Mouse (Mus musculus): ENCODE measurements at regions not wholly inside any gene's neighbourhood (a gene's known extent, or its start where the extent isn't known, plus 50 kb on each side); places are given as distances from the start of the nearest gene placed in this dataset.

DNA sequence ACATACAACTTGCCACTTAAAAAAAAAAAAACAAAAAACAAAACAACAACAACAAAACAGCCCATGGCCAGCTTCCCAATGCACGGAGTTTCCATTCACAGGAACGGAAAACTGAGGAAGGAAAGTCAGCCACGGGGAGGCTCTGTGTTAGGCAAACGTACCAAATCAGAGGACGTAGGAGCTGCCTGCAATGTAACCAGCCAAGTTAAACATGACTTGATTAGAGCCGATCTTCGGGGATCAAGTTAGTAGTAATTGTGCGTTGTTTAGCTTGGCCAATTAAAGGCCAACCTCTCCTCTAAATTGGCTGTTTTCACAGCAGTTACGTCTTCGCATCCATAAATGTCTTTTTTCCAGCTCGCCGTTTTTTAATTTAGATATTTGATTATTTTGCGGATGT, 190.7 kb downstream of the Cd83 start:
- DNase-seq, result no peak

DNA sequence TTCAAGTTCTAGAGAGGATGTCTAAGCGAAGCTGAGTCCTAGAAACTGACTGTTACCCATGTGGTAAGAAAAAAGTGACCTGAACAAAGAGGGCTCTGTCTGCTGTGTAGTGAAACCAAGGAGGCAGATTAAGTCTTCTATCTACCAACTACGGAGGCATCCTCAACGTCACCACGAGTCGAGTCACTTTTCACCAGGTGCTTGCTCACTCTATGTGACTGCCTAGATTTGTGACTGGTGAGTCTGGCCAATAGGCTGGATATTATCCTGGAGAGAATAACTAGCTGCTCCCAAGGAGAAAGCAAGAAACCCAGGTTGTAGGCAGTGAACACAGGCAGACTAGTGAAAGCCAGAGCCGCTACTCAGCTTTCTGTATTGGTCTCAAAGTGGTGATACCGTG, 191.2 kb downstream of the Cd83 start:
- DNase-seq, result no peak

DNA sequence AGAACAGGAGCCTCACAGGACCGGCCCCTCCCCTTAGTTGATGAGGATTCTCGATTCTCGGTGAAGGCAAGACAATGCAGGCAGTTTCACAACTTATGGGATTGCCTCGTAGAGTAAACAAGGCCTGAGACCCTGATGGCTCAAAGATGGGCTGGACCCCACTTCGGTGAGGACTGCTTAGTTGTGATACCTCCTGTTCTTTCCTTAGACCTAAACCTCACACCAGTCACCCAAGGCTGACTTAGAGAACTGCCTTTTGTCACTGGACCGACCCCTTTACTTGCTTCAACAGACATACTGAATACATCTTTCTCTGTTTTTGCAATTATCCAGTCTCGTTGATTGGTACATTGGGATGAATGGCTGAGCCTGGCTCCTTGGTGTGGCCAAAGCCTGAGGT, 192.1 kb downstream of the Cd83 start:
- DNase-seq, result no peak

DNA sequence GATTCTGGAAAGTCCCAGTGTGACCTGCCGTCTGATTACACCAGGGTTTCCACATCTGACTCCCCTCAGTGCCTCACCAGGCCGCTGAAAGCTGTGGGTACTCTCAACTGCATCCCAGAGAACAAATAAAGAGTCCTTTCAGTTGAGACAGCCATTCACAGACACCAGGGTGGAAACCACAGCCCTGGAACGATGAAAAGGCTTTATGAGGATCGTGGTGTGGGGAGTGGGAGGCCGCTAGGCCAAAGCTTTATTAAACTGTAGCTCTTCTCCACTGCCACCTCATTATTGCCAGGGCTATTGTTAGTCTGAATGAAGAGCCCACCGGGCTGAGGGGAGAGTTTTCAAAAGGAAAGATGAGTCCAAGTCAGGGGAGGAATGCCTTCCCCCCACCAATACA, 202.8 kb downstream of the Cd83 start:
- no peak for DNase-seq

DNA sequence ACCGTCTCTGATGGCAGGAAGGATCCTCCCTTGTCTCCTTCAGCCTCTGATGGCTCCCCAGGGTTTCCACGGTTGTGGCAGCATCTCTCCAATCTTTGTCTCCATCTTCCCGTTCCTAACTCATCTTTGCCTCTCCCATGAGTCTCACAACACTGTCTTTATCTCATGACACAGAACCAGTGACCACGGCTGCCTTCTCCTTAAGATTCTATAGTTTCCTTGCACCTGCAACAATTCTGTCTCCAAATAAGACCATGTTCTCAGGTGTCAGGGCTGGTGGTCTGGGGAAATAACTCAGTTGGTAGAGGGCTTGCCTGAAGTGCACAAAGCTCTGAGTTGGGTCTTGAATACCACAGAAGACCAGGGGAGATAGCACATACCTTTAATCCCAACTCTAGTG, 203.8 kb downstream of the Cd83 start:
- DNase-seq, result no peak

DNA sequence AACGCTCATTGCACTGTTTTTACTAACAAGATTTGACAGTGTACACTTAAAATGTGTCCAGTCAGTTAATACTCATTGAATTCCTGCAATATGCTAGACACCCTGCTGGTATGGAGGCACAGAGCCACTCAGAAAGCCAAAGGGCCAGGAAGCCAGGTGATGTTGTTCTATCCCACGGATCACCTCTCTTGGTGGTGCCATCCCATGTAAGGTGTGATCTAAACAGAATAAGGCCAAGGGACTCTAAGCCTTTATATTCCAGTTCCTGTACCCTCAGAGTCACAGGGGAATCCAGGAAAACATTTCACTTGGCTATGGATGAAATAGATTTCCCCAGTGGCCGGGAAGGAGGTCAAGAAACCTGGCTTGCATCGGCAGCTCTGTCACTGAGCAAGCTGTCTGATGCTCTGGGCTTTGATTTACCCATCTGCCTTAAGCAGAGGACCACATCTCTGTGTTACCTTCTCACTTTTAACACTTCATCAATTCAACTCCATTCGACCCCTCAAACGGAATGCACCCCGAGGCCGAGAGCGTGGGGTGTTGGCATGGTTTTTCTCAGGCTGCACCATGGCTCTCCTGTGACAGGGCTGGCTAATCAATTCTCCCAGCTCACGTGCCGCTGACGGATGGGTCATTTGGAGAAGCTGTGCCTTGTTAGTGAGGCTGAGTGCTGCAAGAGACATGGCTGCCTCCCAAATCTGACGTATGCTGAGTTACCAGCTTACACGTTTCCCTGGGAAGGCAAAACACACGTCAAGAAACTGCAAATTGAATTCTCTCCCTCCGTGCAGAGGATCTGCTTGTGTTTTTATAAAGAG, 205.9 kb downstream of the Cd83 start:
- DNase-seq, result no peak

DNA sequence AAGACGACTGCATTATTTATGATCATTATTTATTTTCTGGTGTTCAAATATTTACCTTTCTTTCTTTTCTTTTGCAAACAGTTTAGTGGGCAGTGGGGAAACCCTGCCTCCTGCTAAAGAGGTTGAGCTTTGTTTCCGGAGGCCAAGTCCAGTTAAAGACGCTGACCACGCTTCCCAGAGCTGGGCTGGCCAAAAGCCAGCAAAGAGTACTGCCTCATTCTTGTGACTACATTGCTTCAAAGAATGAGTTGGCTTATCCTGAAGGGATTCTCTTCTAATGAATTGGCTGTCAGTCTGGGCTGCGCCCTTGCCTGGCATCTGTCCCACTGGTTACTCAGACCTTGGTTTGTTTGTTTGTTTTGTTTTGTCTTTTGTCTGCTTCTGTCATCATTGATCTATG, 207.2 kb downstream of the Cd83 start:
- DNase-seq, result peak; percentile 82 to 85

DNA sequence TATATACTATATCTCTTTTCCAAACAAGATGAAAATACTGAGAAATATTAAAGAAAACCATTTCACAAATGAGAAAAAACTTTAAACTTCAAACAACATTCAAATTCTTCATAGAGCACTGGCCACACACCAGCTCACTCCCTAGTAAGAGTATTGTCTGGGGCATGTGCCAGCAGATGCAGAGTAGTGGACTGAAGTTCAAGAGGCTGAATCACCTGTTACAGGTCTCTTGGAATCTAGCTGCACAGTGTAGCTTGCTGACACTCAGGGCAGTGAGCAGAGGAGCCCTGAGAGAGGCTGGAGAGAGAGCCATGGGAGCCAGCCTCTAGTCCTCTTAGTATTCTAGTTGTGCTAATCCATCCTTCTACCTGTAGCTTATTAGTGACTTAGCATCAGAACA, 208.4 kb downstream of the Cd83 start:
- peak; percentile 25 to 44 for DNase-seq

DNA sequence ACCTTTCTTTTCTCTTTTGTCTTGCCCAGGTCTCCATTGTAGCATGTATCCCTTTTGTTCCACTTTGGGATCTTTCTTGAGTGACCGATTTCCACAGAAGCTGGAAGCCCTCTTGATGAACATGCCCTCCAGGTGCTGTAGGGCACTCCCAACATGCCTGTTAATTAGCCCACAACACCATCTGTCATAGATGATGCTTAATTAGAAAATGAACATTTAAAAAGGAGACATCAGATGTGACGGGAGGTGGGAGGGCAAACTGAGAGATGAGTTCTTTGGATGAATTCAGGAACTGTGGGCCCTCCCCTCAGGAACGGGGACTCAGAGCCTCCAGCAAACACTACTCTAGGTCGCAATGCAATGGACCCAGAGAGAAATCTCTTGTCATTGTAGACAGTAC, 209.8 kb downstream of the Cd83 start:
- DNase-seq, result no peak

DNA sequence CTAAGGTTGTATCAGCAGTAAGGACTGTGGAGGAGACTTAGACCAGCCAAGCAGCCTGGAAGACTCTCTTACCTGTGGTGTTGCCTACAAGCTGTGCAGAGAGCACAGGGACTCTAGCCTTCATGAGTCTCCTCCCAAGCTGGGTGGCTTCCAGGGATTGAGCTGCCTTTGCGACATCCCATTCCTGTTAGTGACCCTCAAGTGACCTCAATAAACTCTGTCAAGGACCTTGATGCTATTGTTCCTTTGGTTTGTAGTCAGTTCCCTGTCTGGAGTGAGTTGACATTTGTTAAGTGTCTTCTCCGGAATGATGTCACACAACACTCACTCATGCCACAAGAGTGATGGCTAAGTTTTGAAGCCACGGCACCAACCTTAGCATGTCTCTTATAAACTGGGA, 211.0 kb downstream of the Cd83 start:
- peak; percentile 38 to 53 for DNase-seq

DNA sequence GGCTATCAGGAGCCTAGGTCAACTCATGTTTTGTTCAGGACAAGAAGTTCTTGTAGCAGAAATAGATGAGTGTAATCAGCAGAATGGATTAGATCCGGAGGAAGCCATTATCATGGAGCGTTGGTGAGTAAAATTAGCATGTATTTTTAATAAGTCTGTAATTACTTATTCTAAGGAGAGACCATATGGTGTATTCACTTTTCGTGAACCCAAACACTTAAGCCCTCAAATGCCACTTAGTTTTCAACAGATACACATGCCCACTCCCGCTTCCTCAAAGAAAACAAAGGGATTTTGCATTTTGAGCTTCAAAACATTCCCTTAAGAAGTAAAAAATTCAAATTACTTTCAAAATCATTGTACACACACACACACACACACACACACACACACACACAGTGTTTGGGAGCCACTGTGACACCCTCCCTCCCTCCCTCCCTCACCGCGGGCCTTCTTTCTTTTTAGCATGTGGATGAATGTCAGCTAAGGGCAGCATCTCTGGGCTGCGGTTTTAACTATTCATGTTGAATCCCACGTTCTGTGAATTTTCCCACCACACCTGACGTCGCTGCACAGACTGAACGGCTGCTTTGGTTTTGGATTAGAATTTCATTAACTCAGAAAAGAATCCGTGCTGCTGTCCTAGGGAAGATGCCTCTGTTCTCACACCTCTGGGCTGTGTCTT, 217.4 kb downstream of the Cd83 start:
- DNase-seq, result no peak

DNA sequence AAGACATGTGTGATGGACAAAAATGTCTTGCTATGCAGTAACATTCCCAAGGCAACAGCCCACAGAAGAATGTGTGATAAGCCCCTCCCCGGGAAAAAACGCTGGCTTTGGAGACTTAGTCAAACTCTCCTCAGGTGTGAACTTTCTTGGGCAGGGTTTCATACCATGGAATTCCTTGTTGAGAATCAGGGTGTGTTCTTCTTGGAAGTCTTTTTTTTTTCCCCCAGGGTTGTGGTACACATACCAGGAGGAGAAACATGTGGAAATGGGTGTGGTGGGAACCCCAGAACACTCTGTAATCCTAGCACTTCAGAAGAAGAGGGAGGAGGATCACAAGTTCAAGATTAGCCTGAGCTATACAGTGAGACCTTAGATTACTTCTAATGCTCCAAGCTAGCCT, 228.3 kb downstream of the Cd83 start:
- DNase-seq, result no peak

DNA sequence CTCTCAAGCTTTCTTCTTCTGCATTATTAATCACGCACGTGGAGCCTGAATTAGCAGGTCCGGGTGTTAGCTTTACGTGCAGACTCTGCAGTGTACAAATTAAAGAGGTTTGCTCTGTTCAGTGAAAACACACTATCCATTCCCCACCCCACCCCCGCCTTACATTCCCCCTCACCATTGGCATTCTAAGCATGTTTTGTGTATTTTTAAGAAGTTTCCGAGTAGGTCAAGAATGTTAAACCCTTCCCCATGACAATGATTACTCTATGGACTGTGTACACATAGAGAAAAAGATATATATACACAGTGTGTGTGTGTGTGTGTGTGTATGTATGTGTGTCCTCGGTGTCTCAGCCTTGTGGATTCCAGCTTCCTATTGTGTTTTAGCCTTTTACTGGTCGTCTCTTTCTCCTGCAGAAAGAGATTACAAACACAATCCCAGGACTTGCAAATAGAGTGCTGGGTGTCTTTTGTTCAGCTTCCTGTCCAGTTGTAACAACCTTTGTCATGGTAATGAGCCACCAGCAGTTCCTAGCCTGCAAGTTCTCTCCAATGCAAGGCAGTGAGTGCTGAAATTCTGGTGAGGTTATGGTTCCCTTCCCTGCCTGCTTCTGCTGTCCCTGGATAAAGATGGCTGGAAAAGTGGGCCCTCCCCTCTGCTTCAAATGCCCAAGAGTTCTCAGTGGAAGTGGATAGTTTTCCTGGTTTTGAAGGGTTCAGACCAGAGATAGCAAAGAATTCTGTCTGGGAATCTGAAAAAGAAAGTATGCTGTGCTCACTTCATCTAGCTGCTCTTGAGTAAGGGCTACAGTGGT, 234.1 kb downstream of the Cd83 start:
- DNase-seq, result no peak

DNA sequence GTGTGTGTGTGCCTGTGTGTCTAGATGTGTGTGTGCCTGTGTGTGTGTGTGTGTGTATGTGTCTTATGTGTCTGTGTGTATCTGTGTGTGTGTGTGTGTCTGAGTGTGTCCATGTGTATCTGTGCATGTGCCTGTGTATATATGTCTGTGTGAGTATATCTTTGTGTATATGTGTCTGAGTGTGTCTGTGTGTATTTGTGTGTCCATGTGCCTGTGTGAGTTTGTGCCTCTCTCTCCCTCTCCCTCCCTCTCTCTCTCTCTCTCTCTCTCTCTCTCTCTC, 234.7 kb downstream of the Cd83 start:
- DNase-seq, result no peak

DNA sequence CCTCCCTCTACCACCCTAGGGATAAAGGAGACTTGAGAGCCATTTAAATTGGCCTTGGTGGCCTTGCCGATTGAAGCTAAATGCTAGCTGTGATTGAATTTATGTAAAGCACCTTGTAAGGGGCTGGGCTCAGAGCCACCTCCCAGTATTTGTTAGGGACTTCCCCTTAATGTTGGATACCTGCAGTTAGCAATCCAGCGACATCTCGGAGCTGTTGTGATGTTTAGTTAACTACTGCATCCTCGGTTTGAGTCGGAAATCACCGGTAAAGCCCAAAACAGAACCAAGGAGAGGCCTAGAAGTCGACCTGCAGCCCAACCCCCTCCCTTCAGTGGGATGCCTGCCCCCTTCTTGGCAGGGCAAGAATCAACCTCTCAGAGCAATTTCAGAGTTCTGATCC, 236.3 kb downstream of the Cd83 start:
- DNase-seq, result no peak

DNA sequence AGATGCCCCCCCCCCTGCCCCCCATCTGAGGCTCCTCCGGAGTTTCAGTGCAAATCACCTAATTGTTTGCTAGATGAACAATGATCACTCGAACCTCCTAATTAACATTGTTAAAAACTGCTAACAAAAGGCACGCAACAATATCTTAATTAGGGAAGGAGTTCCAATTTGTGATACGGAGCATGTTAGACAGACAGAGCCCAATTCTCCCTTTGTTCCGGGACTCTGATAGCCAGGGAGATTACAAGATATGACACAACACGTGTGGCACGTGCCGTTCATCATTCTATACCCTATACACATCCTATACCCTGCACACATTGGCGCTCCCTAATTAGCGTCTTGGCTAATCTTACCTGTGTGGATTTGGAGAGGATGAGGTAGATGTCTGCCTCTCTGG, 237.5 kb downstream of the Cd83 start:
- DNase-seq, result no peak

DNA sequence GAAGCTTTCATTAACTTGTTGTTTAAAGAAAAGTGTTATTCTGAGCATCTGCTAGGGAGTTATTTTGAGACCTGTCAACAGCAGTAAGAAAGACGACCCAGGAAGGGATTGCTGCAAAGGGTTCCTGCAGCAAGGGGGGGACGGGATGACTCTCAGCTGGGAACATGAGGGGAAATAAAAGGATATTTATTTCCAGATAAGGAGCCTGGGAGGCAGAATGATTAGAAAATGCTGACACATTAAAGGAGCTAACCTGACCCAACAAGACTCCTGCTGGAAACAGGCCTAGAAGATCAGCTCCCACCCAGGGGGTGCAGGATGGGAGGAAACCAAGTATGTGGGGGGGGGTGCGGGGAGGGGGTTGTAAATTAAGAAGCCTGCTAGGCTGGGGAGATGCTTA, 240.0 kb downstream of the Cd83 start:
- DNase-seq, result peak; percentile 11 to 47

DNA sequence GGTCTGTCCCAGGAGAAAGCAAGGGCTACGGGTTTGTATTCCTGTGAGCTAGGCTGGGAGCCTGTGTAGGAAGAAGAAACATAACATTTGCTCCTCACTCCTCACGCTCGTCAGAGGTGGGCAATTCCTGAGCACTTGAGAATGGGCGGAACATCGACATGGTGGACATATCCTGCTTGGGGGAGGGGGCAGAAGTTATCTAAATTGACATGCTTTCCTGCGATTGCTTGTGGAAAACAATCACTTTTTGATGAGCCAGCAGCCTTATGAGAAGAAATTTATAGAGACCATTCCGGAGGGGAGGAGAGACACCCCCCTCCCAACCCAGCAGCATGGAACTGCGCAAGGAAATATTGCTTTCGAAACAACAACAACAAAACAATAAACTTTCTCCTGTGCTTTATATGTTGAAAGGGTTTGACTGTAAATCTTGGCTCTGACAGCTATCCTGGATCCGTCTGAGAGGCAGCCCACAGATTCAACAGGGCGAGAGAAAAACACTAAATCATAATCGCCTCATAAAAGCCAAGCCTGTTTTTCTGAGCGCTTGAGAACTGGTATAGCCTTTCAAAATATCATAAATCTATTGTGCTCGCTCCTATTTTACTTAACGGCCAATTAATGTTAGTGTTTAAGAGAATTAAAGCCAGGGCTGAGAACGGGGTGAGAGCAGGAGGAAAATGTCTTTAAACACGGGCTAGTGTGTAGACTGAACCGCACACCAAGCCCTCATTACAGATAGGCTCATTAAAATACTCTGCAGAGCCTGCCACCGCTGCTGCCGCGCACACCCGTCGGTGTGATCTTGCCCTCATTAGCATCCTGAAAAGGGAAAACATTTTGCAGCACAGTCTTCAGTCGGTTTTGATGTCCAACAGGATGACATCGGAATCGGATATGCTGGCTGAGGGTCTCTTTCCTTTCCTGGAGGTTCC, 242.0 kb downstream of the Cd83 start:
- peak in 1 of 2 experiments; percentile 7 for DNase-seq

DNA sequence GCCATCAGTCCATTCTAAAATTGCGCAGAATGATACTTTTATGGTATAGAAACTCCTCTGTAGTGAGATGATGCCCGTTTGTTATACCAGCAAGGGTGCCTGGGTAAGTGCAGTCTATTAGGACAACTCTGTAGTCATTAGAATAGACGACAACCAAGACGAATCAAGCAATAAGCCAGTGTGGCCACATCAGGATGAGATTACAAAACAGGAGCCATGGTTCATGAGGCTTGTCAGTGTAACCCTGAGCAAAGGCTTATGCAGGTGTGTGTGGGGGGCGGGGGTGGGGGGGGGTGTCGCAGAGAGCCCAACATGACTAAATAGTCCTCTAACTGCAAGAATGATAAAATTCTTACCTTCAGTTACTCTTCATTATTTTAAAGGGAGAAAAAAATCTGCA, 243.5 kb downstream of the Cd83 start:
- DNase-seq, result no peak

DNA sequence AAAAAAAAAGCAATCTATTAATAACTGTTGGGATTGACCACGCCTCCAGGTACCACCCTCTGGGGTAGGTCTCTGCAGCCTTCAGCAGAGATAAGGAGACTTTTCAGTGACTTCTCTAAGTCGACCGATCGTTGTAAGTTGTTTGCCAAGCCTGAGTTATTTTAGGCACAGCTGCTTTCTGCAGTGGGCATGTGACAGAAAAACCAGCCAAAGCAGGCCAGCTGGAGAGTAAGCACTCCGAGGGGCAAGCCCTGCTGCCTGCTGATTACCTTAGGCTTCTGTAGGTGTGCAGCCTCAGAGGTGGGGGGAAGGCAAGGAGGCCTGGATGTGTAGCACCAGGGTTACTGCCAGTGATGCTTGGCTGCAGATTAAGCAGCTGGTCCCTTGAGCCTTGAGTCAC, 246.0 kb downstream of the Cd83 start:
- DNase-seq, result no peak

DNA sequence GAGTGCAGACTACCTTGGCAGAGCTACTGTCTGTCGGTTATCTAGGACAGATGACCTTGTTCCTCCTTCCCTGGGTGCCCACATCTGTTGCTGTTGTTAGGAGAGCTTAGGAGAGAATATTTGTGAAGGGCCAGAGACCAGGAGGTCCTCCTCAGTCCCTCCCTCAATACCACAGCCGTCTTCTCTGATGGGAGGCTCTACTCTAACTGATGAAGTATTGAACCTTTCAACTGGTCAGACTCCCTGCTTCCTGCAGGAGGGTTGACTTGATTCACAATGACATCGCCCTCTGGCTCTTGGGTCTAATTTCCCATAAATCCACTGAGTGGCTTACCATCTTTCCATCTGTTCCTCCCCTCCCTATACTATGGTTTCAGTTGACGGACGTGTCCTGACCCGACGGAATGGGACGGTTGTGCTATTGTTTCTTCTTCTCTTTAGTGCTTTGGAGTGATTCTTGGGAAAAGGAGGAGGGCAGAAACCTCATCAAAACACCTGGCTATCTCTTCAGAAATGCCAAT, 253.3 kb downstream of the Cd83 start:
- no peak for DNase-seq

DNA sequence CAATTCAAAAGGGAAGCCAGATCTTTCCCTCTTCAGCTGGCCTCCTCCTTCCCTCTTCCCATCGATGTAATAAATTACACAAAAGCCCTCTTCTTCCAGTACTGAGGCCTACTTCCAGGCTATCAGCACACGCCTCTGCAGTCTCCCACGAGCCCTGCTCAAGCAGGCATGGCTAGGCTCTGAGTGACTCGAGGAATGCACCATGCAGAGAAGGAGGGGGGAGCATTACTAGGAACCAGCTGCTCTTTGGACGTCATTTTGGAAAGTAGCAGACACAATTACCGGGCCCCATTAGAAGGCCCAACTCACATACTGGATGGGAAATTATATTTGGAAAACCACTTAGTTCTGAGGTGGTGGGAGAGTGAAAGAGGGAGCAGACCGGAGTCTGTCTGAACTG, 253.7 kb downstream of the Cd83 start:
- no peak for DNase-seq

DNA sequence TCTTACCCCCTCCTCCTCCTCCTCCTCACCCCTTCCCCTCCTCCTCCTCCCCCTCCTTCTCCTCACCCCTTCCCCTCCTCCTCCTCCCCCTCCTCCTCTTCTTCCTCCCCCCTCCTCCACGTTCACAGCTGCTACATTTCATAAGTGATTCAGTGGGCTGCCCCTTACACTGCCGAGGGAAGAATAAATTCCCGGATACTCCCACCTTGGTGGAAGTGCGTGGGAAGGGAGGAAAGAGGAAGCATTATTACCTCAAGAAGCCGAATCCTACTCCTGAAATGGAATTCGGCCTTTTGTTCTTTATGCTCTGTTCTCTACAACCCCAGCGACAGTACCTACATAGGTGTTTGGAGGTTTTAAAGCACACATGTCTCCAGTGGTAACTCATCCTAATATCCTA, 256.1 kb downstream of the Cd83 start:
- no peak for DNase-seq

Measured in kidney, adult 8-10 months (tissue).